Mouse (Mus musculus) brain, embryonic 18.5 days (tissue): ENCODE data around the gene Trhr2.
"Not testable (repeated sequence)": the region's sequence is repeated elsewhere in the genome, so short reads cannot be mapped to it uniquely, and the experiment has no call there.

Experiments
- DNase-seq: peaks from one replicate; pipeline ENCODE4 v3.0.0-alpha.2; 2012; ENCODE audit warnings: low read depth, low spot score

Trhr2 gene

GRCm38 (mm10) chr8:122332753-122333506, 27.6 kb downstream of the Trhr2 start:
- DNase-seq: no peak

GRCm38 (mm10) chr8:122331134-122331523, 29.4 kb downstream of the Trhr2 start:
- DNase-seq: no peak

GRCm38 (mm10) chr8:122330446-122331133, 30.0 kb downstream of the Trhr2 start:
- DNase-seq: no peak

- no peak for DNase-seq
Observed at GRCm38 (mm10) chr8:122329553-122330239, 30.9 kb downstream of the Trhr2 start.

- DNase-seq: no peak
Observed at GRCm38 (mm10) chr8:122329072-122329471, 31.5 kb downstream of the Trhr2 start.

- DNase-seq: no peak
Observed at GRCm38 (mm10) chr8:122326114-122326542, 34.4 kb downstream of the Trhr2 start.

- no peak for DNase-seq
Observed at GRCm38 (mm10) chr8:122325196-122325595, 35.4 kb downstream of the Trhr2 start.

GRCm38 (mm10) chr8:122323951-122324402, 36.6 kb downstream of the Trhr2 start:
- DNase-seq: not testable (repeated sequence)

GRCm38 (mm10) chr8:122322792-122323191, 37.8 kb downstream of the Trhr2 start:
- no peak for DNase-seq

- DNase-seq: no peak
Observed at GRCm38 (mm10) chr8:122322126-122322525, 38.4 kb downstream of the Trhr2 start.

- no peak for DNase-seq
Observed at GRCm38 (mm10) chr8:122321455-122321921, 39.1 kb downstream of the Trhr2 start.

- no peak for DNase-seq
Observed at GRCm38 (mm10) chr8:122320541-122320940, 40.0 kb downstream of the Trhr2 start.

- no peak for DNase-seq
Observed at GRCm38 (mm10) chr8:122319708-122320075, 40.9 kb downstream of the Trhr2 start.

GRCm38 (mm10) chr8:122319045-122319707, 41.4 kb downstream of the Trhr2 start:
- DNase-seq: no peak

GRCm38 (mm10) chr8:122317918-122318475, 42.5 kb downstream of the Trhr2 start:
- no peak for DNase-seq

- DNase-seq: no peak
Observed at GRCm38 (mm10) chr8:122316402-122316801, 44.1 kb downstream of the Trhr2 start.

- DNase-seq: no peak
Observed at GRCm38 (mm10) chr8:122314899-122315496, 45.5 kb downstream of the Trhr2 start.

GRCm38 (mm10) chr8:122313310-122313709, 47.2 kb downstream of the Trhr2 start:
- no peak for DNase-seq

- no peak for DNase-seq
Observed at GRCm38 (mm10) chr8:122312553-122312952, 48.0 kb downstream of the Trhr2 start.

- DNase-seq: no peak
Observed at GRCm38 (mm10) chr8:122311115-122311514, 49.4 kb downstream of the Trhr2 start.

GRCm38 (mm10) chr8:122309272-122309671, 51.3 kb downstream of the Trhr2 start:
- no peak for DNase-seq
